Mouse (Mus musculus) urinary bladder, postnatal 4 days (tissue): ENCODE results near the gene Samd13.

Experiments used
- DNase-seq, 2 experiments: peaks; one replicate each; pipeline ENCODE4 v3.0.0; 2021 to 2022; ENCODE audit warnings: low spot score in 2 of 2

The Samd13 gene

DNA sequence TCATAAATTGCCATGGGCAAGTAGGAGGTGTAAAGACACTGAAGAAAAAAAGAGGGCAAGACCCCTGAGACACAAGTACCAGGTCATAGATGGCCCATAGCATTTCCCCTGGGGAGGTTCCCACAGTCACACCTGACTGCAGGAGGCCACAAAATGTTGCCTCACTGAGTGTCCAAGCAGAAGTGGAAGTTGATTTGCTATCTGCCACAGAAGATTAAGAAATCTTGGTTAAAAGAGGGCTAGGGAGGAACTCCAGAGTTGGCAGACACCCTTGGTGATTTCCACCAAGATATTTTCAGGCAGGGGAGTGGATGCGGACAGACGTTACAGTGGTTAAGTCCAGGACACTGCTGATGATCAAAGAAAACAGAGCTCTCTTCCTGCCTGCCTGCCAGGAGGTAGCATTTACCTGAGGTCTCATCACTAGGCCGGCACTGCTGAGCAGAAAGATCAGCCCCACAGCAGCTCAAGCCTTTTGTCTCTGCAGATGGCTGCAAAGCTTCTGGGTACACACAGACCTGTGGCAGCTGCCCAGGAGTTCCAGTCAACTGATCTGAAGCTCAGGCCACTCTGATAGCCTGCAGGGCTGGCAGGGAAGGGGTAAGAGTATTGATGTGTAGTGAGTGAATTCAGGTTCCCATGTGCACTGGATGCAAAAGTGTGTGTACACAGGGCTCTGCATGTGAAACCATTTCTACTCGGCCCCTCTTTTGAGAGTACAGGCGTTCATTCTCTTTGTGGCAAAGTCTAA, 68.7 kb downstream of the Samd13 start:
- no peak for DNase-seq

DNA sequence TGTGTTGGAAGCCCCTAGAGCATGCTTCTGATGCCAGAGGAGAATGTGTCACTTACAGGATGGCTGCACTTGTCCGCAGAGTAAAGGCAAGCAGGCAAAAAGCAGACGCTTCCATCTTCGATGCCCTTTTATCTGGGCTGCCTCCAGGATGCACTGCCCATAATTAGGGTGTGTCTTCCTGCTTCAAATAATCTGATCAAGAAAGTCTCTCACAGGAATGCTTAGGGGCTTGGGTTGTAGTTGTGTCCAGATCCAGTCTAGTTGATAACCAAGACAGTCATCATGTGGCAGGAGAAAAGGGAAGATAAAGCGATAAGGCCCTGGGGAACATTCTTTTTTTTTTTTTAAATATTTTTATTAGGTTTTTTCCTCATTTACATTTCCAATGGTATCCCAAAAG, 69.9 kb downstream of the Samd13 start, which contains the start of gene Dnase2b:
Dnase2b (minus strand) TSS at position 101 of the 400 bp plus-strand sequence.
- DNase-seq, result no peak

DNA sequence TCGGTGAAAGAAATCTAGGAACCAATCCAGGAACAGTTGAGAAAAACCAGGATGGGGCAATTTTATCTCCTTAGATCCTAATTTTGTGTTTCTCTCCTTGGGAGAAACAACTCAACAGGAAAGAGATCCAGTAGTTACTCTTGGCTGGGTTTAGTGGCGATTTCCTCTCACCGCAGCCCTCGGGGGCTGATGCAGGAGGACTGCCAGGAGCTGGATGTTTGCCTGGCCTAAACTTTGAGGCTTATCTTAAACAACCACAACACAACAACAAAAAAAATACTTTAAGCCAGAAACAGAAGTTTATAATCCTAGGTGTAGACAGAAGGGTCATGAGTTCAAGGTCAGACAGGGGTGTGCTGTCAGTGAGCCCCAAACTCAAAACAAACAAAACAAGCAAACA, 73.6 kb downstream of the Samd13 start:
- DNase-seq, result no peak

DNA sequence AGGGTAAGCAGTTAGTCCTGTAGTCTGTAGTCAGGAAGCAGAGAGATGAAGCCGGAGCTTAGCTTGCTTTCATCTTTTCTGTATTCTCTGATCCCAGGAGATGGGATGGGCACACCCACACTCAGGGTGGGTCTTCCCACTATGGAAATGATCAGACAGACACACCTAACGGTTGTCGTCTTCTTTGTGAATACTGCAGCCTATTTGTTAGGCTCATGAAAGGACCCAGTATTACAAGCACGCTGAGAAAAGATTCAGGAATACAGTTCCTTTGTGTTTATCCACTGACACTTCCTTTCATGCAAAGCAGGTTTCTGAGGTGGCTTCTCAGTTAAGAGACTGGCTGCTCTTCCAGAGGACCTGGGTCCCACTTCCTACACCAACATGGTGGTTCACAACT, 74.1 kb downstream of the Samd13 start:
- no peak for DNase-seq

DNA sequence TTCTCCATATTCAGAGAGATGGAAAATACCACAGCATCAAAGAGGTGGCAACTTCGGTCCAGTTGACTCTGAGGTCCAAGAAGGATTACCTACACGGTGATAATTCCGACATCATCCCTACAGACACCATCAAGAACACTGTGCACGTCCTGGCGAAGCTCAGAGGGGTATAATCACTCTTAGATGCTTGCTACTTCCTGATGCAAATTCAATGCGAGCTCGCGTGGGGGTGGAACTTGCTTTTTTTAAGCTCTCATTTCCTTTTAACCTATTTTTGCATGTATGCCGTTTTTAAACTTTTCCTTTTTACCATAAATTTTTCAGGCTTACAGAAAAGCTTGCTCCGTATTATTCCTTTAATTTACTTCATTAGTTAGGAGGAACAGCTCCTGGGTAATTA, 75.1 kb downstream of the Samd13 start:
- no peak for DNase-seq

DNA sequence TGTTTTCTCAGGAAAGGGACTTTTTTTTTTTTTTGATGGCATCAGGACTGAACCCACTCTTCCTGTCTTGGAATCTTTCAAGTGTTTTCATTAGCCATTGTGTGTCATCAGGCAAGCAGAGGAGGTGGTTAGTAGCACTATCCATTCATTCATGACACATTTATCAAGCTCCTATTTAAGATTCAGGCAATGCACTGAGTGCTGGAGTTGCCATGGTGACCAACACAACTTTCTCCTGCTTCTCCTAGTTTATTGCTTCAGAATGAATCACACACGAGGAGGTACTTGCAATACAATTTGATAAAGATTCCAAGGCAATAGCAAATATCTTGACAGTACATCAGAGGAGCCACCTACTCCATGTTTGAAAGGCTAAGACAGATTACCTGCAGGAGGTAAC, 78.0 kb downstream of the Samd13 start:
- no peak for DNase-seq

DNA sequence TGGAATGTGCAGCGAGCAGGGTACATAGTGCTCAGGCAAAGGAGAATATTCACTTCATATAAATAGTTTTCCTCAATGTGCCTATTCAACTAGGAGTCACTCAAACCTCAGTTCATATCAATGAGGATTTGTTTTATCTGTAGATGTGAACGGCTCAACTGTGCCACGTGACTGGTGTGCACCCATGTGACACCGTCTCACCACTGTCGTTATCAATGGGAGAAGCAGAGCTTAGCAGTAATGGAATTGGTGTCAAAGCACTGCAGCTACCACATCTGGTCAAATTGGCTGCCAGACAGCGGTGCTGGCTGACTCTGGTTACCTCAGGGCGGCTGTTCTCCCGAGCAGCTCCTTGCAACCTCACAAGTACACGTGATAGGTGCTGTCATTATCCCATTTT, 80.7 kb downstream of the Samd13 start:
- DNase-seq, result no peak

DNA sequence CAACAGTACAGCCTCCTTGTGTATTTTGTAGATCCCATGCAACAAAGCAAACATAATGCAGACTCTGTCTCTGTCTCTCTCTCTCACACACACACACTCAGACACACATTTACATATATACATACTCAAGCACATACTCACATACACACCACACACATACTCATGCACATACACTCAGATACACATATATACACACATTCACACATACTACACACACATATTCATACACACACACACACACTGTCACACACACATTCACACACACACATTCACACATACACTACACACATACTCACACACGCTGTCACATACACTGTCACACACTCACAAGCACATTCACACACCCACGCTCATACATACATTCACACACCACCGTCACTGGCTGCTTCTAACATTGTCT, 82.9 kb downstream of the Samd13 start:
- DNase-seq, result no peak

DNA sequence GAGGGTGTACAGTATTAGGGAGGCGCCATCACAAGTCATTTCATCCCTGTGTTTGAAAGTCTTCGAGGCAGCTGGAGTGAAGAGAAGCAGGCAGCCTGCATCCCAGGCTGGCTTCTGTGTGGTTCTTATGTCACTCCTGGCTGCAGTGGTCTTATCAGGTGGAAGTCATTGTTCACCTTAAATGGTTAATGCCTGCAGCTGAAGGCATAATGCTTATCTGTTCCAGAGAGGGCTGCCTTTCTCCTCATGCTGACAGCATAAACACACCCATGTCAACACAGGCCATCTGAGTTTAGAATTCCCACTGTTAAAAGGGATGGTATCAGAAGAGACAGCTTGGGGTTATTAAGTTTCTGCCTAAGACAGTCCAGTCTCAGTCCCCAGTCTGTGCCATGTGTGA, 84.2 kb downstream of the Samd13 start:
- DNase-seq, result no peak

DNA sequence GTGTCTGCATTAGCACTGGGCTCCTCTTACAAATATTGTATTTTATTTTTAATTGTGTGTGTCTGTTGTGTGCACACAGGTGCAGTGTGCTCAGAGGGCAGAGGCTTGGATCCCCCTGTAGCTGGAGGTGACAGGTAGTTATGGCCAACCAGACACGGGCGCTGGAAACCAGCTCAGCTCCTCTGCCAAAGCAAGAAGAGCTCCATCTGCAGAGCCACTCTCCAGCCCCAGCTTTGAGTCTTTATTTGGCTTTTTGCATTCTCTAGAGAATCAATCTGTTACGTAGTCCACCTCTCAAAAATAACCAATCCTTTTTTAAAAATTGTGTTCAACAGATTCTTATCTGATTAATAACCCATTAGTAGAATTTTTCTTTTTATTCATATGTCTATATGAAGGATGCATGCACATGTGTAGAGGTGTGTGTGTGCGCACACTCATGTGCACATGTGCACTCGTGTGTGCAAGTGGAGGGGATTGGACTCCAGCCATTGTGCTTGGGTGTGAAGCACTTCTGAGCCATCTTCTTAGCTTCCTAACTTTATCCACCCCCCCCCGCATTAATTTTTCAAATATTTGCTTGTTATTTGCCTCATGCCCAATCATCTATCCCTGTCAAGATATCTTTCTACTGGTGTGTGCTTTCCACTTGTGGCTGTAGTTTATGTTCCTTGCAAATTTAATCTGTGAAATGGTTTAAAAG, 86.0 kb downstream of the Samd13 start:
- DNase-seq, result no peak

DNA sequence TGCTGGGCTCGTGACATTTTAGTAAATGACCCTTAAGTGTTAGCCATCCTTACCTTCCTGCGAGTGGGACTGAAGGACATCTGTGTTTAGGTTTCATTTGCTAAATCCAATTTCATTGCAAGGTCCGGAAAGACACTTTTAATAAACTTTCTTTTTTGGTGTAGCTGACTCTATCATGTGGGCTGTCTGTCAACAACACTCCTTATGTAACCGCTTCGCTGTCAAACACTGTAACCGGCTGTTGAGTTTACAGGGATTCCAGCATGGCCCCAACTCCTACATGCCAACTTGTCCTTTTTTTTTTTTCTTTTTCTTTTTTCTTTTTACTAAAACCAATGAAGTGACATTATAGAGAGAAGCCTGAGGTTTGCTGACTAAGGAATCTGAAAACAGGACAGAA, 87.0 kb downstream of the Samd13 start:
- no peak for DNase-seq

DNA sequence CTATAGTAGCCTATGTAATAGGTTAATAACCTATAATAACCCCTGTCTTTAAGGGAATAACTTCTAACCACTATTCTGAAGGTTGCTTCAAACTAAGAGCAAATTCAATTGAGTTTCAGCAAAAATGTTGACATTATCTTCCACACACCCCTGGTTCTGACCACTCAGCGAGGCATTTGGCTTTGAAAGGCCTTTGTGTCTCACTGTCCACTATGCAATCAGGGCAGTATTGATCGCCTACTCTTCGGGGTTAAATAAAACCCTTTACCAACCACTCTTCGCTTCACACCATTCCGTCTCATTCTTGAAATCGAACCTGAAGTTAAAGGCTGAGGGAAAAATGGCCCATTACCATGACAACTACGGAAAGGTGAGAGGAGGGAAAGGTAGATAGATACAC, 88.5 kb downstream of the Samd13 start:
- no peak for DNase-seq

DNA sequence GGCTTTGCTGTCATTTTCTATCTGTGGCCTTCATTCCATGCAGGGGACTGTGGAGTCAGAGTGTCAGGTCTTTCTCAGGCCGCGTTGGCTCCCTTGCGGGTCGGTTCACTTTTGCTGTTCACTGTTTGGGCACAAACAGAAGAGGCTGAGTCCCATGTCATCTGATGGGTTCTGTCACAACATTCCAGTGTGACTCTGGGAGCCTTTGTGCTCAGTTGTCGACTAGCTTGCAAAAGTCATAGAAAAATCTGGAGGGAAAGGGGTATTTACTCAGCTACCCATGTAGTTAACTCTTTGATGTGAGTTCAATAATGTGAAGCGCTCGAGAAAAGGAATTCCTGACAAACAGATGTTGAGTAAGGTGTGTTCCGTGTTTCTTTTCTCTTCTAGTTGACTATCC, 89.0 kb downstream of the Samd13 start:
- DNase-seq, result no peak

DNA sequence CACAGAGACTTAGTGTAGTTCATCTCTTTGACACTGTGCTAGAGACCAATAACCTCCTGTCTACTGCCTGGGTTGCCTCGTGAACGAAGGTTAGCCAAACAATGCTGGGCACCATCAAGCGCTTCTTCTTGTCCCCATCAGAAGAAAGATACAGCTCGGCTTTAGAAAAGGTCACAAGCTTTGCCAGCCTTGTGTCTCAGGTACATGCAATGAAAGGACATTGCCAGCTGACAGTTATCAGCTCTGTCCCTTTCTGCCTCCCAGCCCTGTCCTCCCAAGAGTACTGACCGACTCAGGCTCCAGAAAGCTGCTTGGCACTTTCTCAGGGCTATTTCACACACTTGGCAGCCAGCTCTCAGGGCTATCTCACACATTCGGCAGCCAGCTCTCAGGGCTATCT, 90.0 kb downstream of the Samd13 start:
- no peak for DNase-seq
